Mouse (Mus musculus) granulocyte monocyte progenitor cell, adult 5-6 weeks (primary cell): ENCODE data around the gene Slf1. TPM values are rescaled to one million over a fixed set of nuclear protein-coding genes. Genes with fewer than 3 reads are reported as not detected.

Experiments
- ATAC-seq: replicated peaks from 2 replicates; pipeline ENCODE4 v1.8.0; 2016; ENCODE audit warnings: mild to moderate bottlenecking, moderate TSS enrichment, inconsistent platforms; ENCODE audit not compliant: poor library complexity, severe bottlenecking
- total RNA-seq, 2 experiments: library from RNA; stranded (forward) in 1 of 2; stranded (reverse) in 1 of 2; fragments of 200-712, 200-1000 nt in 1 of 2; fragments of >200 nt in 1 of 2; fragmentation: Nextera tagmentation in 1 of 2; gene quantifications; 2 replicates each; pipeline ENCODE4 v1.2.3; 2014 to 2017

Slf1 gene
- total RNA-seq, 2 experiments from 2014 or later, result 25.3 to 28.8 TPM

DNA sequence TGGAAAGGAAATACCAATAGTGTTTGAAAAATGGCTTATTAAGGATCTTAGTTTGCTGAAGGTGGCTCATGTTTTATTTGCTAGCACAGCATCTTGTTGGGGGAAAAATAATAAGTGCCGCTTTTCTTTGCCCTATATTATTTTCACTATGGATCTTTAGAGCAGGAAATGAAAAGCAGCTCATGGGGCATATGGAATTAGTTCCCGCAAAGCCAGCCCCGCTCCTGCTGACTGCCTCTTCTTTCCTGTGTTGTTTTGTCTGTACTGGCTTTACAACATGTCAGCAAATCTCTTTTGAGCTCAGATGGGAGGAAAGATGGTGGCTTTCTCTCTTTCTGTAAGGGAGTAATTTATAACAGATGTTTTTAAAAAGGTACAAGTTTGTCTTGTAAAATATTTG lies 132.6 kb downstream of the Slf1 start:
- ATAC-seq, result no peak

Other genes with a start within 250 kb of the Slf1 start
- gene 2210408I21Rik, start 67 bp upstream of the Slf1 start, total RNA-seq (2014; fragmentation: Nextera tagmentation), result 6.4 and 8.9 TPM in 2 replicates
- 2.5 and 2.7 TPM in 2 replicates for gene 2210408I21Rik, start 67 bp upstream of the Slf1 start, total RNA-seq (2017)